Mouse (Mus musculus) neural tube, embryonic 14.5 days (tissue): ENCODE measurements around the gene Glod5. TPM values are rescaled to one million over a fixed set of nuclear protein-coding genes. Genes with fewer than 3 reads are reported as not detected.
"Not testable (repeated sequence)": the region's sequence is repeated elsewhere in the genome, so short reads cannot be mapped to it uniquely, and the experiment has no call there.

Experiments
- ATAC-seq: fragments of 200-750 bp; cut with Nextera tagmentation; 2 replicates; pipeline ENCODE4 v1.8.0; 2017; ENCODE audit warnings: low read depth, mild to moderate bottlenecking, moderate TSS enrichment, moderate library complexity
- H3K27ac ChIP-seq: fragments of 300-500 bp; sonication (generic); 2 replicates; pipeline ENCODE4 v1.5.1; 2014; ENCODE audit warnings: low read depth, mild to moderate bottlenecking, control low read depth, low read length, moderate library complexity, mixed read lengths
- H3K27me3 ChIP-seq: fragments of 300-500 bp; sonication (generic); 2 replicates; pipeline ENCODE4 v1.6.1; 2014; ENCODE audit warnings: low read length; ENCODE audit not compliant: control insufficient read depth, insufficient read depth
- H3K36me3 ChIP-seq: fragments of 300-500 bp; sonication (generic); 2 replicates; pipeline ENCODE4 v1.6.1; 2014; ENCODE audit warnings: low read length, mixed read lengths; ENCODE audit not compliant: control insufficient read depth, insufficient read depth
- H3K4me1 ChIP-seq: fragments of 300-500 bp; sonication (generic); 2 replicates; pipeline ENCODE4 v1.6.1; 2014; ENCODE audit warnings: low read length; ENCODE audit not compliant: control insufficient read depth, insufficient read depth
- H3K4me2 ChIP-seq: fragments of 300-500 bp; sonication (generic); 2 replicates; pipeline ENCODE4 v1.6.1; 2014; ENCODE audit warnings: mild to moderate bottlenecking, low read depth, low read length, control low read depth
- H3K4me3 ChIP-seq: fragments of 300-500 bp; sonication (generic); 2 replicates; pipeline ENCODE4 v1.5.1; 2014; ENCODE audit warnings: low read depth, low read length, control low read depth, mixed read lengths
- H3K9ac ChIP-seq: fragments of 300-500 bp; sonication (generic); replicated peaks from 2 replicates; pipeline ENCODE4 v1.6.1; 2014; ENCODE audit warnings: low read depth, mild to moderate bottlenecking, control low read depth, low read length, mixed read lengths
- H3K9me3 ChIP-seq: fragments of 300-500 bp; sonication (generic); 2 replicates; pipeline ENCODE4 v1.6.1; 2016; ENCODE audit warnings: low read length; ENCODE audit not compliant: control insufficient read depth
- WGBS: fragments of 180-500 bp; shearing (Covaris S2); extraction: QIAGEN DNeasy Blood & Tissue Kit; methylation state at CpG from one replicate; pipeline ENCODE4 v1.1.7; 2014; 5-methylcytosine and 5-hydroxymethylcytosine counted together
- polyA plus RNA-seq: library from polyadenylated mRNA; unstranded; fragments of >200 nt; fragmentation: Nextera tagmentation; extraction: Ambion mirVana; gene quantifications from 2 replicates; pipeline ENCODE4 v1.2.1, GENCODE M21; 2014

Glod5 gene
- polyA plus RNA-seq, 1 experiment from 2014 or later, result 1.2 TPM

GRCm38 (mm10) chrX:8013157-8013556 is 5.1 kb downstream of the Glod5 start:
- Histone ChIP-seq H3K4me1 (no peaks in the 10 kb centered on the region), H3K4me3 (no peak overlapping the region), H3K27ac (no peak overlapping the region), H3K4me2 (no peak overlapping the region), H3K9ac (no peak overlapping the region), H3K27me3 (no peaks in the 10 kb centered on the region), H3K36me3 (no peaks in the 10 kb centered on the region), H3K9me3 (no peaks in the 10 kb centered on the region)
- 17% methylated on average over 2 of the region's 2 CpGs for WGBS
- ATAC-seq, result no peak

DNA sequence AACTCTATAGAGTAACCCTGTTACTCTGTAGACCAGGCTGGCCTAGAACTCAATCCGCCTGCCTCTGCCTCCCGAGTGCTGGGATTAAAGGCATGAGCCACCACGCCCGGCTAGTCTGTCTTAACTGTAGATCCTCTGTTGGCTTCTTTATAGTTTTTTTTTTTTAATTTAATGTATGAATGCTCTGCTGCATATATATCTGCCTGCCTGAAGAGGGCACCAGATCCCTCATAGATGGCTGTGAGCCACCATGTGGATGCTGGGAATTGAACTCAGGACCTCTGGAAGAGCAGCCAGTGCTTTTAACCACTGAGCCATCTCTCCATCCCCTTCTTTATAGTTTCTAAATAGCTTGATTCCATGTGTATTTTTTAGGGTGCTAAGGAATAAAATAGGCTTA is 8.9 kb downstream of the Glod5 start:
- not testable (repeated sequence) for H3K36me3 ChIP-seq, H3K9ac ChIP-seq, H3K9me3 ChIP-seq, H3K27me3 ChIP-seq, H3K27ac ChIP-seq, H3K4me1 ChIP-seq, ATAC-seq, H3K4me2 ChIP-seq, H3K4me3 ChIP-seq
- WGBS, result 87% methylated on average over 4 of the region's 4 CpGs

GRCm38 (mm10) chrX:8008543-8008942 is 9.7 kb downstream of the Glod5 start:
- WGBS, result 19% methylated on average over 5 of the region's 5 CpGs

DNA sequence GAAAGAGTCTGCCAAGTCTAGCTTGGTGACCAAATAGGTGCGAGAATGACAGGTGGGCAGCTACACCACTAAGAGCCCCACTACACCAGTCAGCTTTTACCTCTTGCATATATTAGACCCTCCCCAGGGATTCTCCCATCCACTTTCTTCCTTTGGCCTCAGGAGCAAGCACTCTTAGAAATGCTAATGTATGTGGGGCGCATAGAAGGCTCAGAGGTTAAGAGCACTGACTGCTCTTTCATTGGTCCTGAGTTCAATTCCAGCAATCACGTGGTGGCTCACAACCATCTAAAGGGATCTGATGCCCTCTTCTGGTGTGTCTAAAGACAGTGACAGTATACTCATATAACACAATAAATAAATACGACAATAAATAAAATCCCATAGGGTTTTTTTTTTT is 15.3 kb downstream of the Glod5 start:
- Histone ChIP-seq H3K36me3 (no peaks in the 10 kb centered on the region), H3K27me3 (no peaks in the 10 kb centered on the region), H3K9ac (no peak overlapping the region), H3K27ac (no peak overlapping the region), H3K4me1 (no peaks in the 10 kb centered on the region), H3K9me3 (no peaks in the 10 kb centered on the region), H3K4me3 (no peak overlapping the region), H3K4me2 (no peak overlapping the region)
- WGBS, result 38% methylated on average over 4 of the region's 4 CpGs
- no peak for ATAC-seq

More at GRCm38 (mm10) chrX:8008543-8008942, 9.7 kb downstream of the Glod5 start:
- no peak for ATAC-seq
- Histone ChIP-seq H3K27ac (no peak overlapping the region), H3K4me3 (no peak overlapping the region), H3K27me3 (no peaks in the 10 kb centered on the region), H3K4me1 (no peaks in the 10 kb centered on the region), H3K9ac (no peak overlapping the region), H3K9me3 (no peaks in the 10 kb centered on the region), H3K4me2 (no peak overlapping the region), H3K36me3 (no peaks in the 10 kb centered on the region)

- Histone ChIP-seq H3K4me1 (no peaks in the 10 kb centered on the region), H3K27me3 (no peaks in the 10 kb centered on the region), H3K9ac (no peak overlapping the region), H3K4me3 (no peak overlapping the region), H3K36me3 (no peaks in the 10 kb centered on the region), H3K27ac (no peak overlapping the region), H3K9me3 (no peaks in the 10 kb centered on the region), H3K4me2 (no peak overlapping the region)
- ATAC-seq, result no peak
- 19% methylated on average over 5 of the region's 5 CpGs for WGBS
Measured at GRCm38 (mm10) chrX:8002001-8002400, 16.3 kb downstream of the Glod5 start.

DNA sequence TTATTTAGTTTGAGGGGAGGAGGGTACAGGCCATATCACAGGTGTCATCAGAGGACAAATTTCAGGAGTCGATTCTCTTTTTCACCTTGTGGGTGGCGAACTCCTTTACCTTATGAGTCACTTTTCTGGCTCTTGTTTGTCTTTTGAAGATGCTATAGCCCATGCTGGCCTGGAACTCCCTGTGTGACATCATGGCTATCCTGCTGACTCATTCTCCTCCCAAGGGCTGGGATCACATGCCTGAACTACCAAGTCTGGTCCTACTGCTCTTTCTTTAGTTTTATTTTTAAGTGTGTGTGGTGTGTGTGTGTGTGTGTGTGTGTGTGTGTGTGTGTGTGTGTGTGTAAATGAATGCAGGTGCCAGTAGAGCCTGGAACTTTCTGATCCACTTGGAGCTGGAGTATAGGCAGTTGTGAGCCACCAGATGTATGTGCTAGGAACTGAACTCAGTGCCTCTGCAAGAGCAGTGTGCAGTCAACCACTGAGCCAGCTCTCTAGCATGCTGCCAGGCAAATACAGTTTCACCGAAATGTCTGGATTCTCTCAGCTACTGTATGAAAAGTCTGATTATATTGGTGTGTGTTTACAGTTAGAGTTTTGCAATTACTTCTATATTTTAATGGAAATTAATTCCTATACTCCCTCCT is 17.6 kb downstream of the Glod5 start:
- Histone ChIP-seq H3K4me2 (no peak overlapping the region), H3K27ac (no peak overlapping the region), H3K4me1 (no peaks in the 10 kb centered on the region), H3K27me3 (no peaks in the 10 kb centered on the region), H3K9me3 (no peaks in the 10 kb centered on the region), H3K36me3 (no peaks in the 10 kb centered on the region), H3K9ac (no peak overlapping the region), H3K4me3 (no peak overlapping the region)
- 83% methylated on average over 3 of the region's 3 CpGs for WGBS
- ATAC-seq, result no peak

DNA sequence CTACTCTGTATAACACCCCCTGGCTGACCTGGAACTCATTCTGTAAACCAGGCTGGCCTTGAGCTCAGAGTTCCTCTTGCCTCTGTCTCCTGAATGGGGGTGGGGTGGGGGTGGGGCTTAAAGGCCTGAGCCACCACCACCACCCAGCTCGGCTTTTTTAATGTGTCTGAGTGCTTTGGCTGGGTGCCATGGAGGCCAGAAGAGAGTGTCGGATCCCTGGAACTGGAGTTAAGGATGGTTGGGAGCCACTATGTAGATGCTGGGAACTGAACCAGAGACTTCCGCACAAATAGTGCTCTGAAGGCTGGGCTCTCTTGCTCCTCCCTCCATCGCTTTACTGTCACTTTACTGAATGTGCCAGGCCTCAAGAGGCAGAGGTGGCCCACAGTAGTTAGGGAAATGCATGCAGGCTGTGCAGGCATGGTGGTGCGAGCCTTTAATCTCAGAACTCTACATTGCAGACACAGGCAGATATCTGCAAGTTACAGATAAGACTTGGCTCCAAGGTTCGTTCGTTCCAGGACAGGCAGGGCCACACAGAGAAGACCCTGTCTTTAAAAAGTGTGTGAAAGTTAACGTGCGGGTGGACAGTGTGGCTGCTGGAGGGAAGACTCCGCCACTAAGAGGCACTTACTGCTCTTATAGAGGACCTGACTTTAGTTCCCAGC is 25.1 kb downstream of the Glod5 start:
- WGBS, result 71% methylated on average over 10 of the region's 10 CpGs
- H3K36me3 ChIP-seq, result no peaks in the 10 kb centered on the region
- no peak overlapping the region for H3K27ac ChIP-seq
- no peak overlapping the region for H3K9ac ChIP-seq
- H3K9me3 ChIP-seq, result no peaks in the 10 kb centered on the region
- no peak overlapping the region for H3K4me2 ChIP-seq
- no peaks in the 10 kb centered on the region for H3K27me3 ChIP-seq
- no peaks in the 10 kb centered on the region for H3K4me1 ChIP-seq
- no peak for ATAC-seq
- H3K4me3 ChIP-seq, result no peak overlapping the region

DNA sequence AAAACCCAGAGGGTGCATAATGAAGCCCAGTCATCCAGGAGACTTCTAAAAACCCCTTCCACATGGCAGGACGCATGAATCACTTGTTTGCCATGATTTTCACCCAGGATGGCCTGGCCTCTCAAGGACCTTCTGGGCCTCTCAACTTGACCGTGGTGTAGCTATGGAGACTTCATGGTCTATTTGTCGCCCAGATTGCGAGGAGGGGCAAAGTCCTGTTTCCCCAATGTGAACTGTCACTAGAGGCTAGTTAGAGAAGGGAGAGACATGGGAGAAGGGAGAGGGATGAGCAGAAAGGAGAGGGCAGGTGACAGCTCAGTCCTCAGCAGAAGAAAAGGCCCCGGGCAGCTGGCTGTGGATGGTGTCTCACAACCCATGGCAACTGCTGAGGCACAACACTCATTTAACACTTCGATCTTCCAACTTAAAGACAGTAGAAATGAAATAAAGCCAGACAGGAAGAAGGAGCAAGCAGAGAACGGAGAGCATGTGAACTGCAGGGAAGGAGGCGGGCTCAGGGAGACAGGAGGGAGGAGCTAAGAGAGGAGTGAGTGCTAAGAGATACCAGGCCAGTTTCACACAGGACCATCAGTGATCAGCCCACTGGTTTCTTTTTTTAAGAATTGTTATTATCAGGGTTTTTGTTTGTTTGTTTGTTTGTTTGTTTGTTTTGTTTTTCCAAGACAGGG is 25.8 kb downstream of the Glod5 start:
- 66% methylated on average over 8 of the region's 8 CpGs for WGBS
- Histone ChIP-seq H3K36me3 (no peaks in the 10 kb centered on the region), H3K4me3 (no peak overlapping the region), H3K9ac (no peak overlapping the region), H3K27ac (no peak overlapping the region), H3K9me3 (no peaks in the 10 kb centered on the region), H3K27me3 (no peaks in the 10 kb centered on the region), H3K4me2 (no peak overlapping the region), H3K4me1 (no peaks in the 10 kb centered on the region)
- no peak for ATAC-seq

GRCm38 (mm10) chrX:7981368-7981767 is 36.9 kb downstream of the Glod5 start:
- H3K4me2 ChIP-seq, result no peak overlapping the region
- no peaks in the 10 kb centered on the region for H3K4me1 ChIP-seq
- H3K27ac ChIP-seq, result no peak overlapping the region
- no peak overlapping the region for H3K9ac ChIP-seq
- H3K36me3 ChIP-seq, result no peaks in the 10 kb centered on the region
- WGBS, result 79% methylated on average over 7 of the region's 7 CpGs
- H3K4me3 ChIP-seq, result no peak overlapping the region
- no peak for ATAC-seq
- H3K27me3 ChIP-seq, result no peaks in the 10 kb centered on the region
- H3K9me3 ChIP-seq, result no peaks in the 10 kb centered on the region
